25 mouse cellular contexts compared by ENCODE assay signal in the genomic region with DNA sequence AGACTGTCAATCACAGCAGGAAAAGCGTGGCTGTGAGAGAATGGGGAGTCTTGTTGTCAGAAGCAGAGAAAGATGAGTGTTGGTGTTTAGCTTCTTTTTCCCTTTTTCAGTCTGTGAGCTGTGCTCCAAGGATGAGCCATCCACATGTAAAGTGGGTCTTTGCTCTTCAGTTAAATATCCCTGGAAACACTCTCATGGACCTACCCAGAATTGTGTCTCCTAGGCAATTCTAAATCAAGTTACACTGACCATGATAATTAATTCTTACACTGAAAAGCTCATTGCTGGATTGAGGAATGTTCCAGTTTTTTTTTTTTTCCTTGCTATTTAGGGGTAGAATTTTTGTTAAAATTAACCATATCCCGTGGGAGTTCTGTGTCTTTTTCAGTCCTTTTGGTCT.
"Had no signal": no experiment of that assay in that cellular context is flagged by ENCODE, and none has a peak within 500 bp of the region (broad histone marks: within the 10 kb centered on the region; RNA-seq: fewer than 3 reads in every experiment).

No protein-coding gene starts in this region.

- H3K27ac ChIP-seq: gastrocnemius, adult 2 months; heart, embryonic 10.5 days; hindbrain, embryonic 10.5 days; hindbrain, embryonic 12.5 days; hindbrain, embryonic 14.5 days; intestine, embryonic 15.5 days; layer of hippocampus, adult 2 months; limb, embryonic 10.5 days; limb, embryonic 12.5 days had no signal

- H3K9ac ChIP-seq: heart, embryonic 12.5 days; hindbrain, embryonic 12.5 days; hindbrain, embryonic 14.5 days; intestine, embryonic 15.5 days; limb, embryonic 12.5 days had no signal

- ATAC-seq: hindbrain, embryonic 16.5 days; inflammation-experienced regulatory T-cells, adult 6 months; intestine, embryonic 15.5 days; intestine, postnatal 0 days had no signal

- H3K36me3 ChIP-seq: heart, embryonic 10.5 days; heart, embryonic 12.5 days; hindbrain, embryonic 10.5 days; hindbrain, embryonic 12.5 days; intestine, embryonic 15.5 days; limb, embryonic 10.5 days; limb, embryonic 12.5 days had no signal

- H3K27me3 ChIP-seq: heart, embryonic 12.5 days; hindbrain, embryonic 12.5 days; intestine, embryonic 15.5 days; limb, embryonic 12.5 days had no signal

- DNase-seq: gastrocnemius, adult 2 months; gastrocnemius, postnatal 10 days; gastrocnemius, postnatal 25 days; heart, adult 18-20 months; heart, postnatal 10 days; heart, postnatal 4 days; kidney, adult 18-20 months; kidney, adult 8-10 months; kidney, postnatal 10 days; kidney, postnatal 25 days; kidney, postnatal 4 days; liver had no signal

- H3K4me3 ChIP-seq: gastrocnemius, adult 2 months; heart, embryonic 10.5 days; heart, embryonic 12.5 days; hindbrain, embryonic 10.5 days; hindbrain, embryonic 12.5 days; intestine, embryonic 15.5 days; layer of hippocampus, adult 2 months; limb, embryonic 10.5 days; limb, embryonic 12.5 days had no signal

- H3K9me3 ChIP-seq: heart, embryonic 10.5 days; heart, embryonic 12.5 days; hindbrain, embryonic 10.5 days; hindbrain, embryonic 12.5 days; intestine, embryonic 15.5 days; limb, embryonic 10.5 days; limb, embryonic 12.5 days had no signal

- H3K4me1 ChIP-seq: heart, embryonic 10.5 days; heart, embryonic 12.5 days; hindbrain, embryonic 10.5 days; hindbrain, embryonic 12.5 days; intestine, embryonic 15.5 days; limb, embryonic 10.5 days; limb, embryonic 12.5 days had no signal

- H3K4me2 ChIP-seq: heart, embryonic 12.5 days; hindbrain, embryonic 12.5 days; hindbrain, embryonic 14.5 days; intestine, embryonic 15.5 days; limb, embryonic 12.5 days; liver, embryonic 11.5 days had no signal
